Comparison of ENCODE assay signal across 22 mouse cellular contexts in the genomic region with DNA sequence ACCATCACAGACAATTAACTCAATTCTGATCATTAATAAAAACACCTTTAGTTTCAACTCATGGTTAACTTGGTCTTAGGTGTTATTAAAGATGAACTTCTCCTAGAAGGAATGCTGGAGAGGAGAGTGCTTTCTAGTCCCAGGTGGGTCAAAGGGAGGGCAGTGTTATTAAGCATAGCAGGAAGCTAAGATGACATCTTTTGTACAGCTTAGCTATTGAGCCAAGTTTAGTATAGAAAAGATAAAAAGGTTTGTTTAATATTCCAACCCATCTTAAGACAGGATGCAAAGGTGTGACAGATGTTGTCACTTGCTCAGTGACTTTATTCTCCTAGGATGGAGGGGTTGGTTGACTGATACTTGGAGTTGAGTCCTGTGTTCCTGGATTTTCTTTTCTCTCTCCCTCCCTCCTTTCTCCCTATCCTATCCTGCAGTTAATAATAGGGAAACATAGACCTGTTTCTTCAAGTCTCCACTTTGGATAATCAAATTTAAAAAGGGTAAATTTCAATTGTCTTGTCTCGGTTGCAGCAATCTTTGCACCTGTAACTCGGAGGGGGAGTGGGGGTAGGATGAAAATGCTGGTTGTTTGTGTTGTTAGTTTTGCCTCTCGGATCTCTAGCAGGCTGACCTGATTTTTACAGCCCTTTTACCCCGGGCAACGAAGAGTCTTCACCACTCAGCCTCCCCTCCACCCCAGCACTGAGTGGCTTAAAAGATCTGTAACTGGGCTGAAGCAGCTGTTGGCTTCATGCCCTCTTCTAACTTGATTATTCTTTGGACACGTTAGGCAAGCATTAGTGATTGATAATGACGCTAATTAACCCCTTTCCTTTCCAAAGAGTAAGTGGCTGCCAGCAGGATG. TPM values are rescaled to one million over a fixed set of nuclear protein-coding genes. Genes with fewer than 3 reads are reported as not detected.
DNase-seq lines count a peak whose midpoint lies in the region; ATAC-seq and TF ChIP-seq lines count a peak whose summit lies in the region.
"Had no signal": no experiment of that assay in that cellular context is flagged by ENCODE, and none has a peak within 500 bp of the region (broad histone marks: within the 10 kb centered on the region; RNA-seq: fewer than 3 reads in every experiment).

No protein-coding gene starts in this region.

- TF ChIP-seq POLR2A in brain, embryonic 14.5 days (IDR thresholded peaks at IDR 0.05; ENCODE audit: borderline replicate concordance, extremely low read depth, insufficient read depth, insufficient read length, poor library complexity, severe bottlenecking), result no peak

- no peak for TF ChIP-seq CTCF in brain, embryonic 14.5 days (IDR thresholded peaks at IDR 0.05; ENCODE audit: borderline replicate concordance, extremely low read depth, insufficient read depth, insufficient read length)

- no peaks in the 10 kb centered on the region for H3K9me3 ChIP-seq in forebrain, embryonic 11.5 days (ENCODE audit: control insufficient read depth, low read length)
- no peaks in the 10 kb centered on the region for H3K9me3 ChIP-seq in forebrain, embryonic 10.5 days
- H3K9me3 ChIP-seq in hindbrain, embryonic 13.5 days, result no peaks in the 10 kb centered on the region
- H3K9me3 ChIP-seq in hindbrain, embryonic 16.5 days (ENCODE audit: control insufficient read depth, low read length), result no peaks in the 10 kb centered on the region
- H3K9me3 ChIP-seq in neural tube, embryonic 13.5 days, result no peaks in the 10 kb centered on the region
- H3K9me3 ChIP-seq: embryonic facial prominence, embryonic 10.5 days; G1E; heart, embryonic 15.5 days; intestine, embryonic 15.5 days; limb, embryonic 13.5 days; lung, embryonic 15.5 days; midbrain, embryonic 12.5 days had no signal

- 1% methylated on average over 7 of the region's 7 CpGs for WGBS in forebrain, embryonic 11.5 days
- WGBS in forebrain, embryonic 10.5 days, result 1% methylated on average over 7 of the region's 7 CpGs
- WGBS in hindbrain, embryonic 13.5 days, result 2% methylated on average over 7 of the region's 7 CpGs
- 6% methylated on average over 7 of the region's 7 CpGs for WGBS in hindbrain, embryonic 16.5 days
- under 1% methylated on average over 7 of the region's 7 CpGs for WGBS in neural tube, embryonic 13.5 days

- DNase-seq in forebrain, embryonic 11.5 days (ENCODE audit: low spot score), result peak; percentile 48
- no peak for DNase-seq in forebrain, embryonic 10.5 days (ENCODE audit: extremely low spot score, low spot score)
- DNase-seq in brain, embryonic 14.5 days (ENCODE audit: low read depth), result peak; percentile 82
- no peak for DNase-seq in frontal cortex, postnatal 10 days (ENCODE audit: low spot score in 2 of 2)
- DNase-seq: adrenal gland, postnatal 14 days; cerebellum, adult 11 months; heart, postnatal 4 days; lung, postnatal 4 days; right cerebral cortex, postnatal 14 days; spleen, adult 18-20 months; thymus, postnatal 36 days had no signal

- H3K4me2 ChIP-seq in forebrain, embryonic 11.5 days (ENCODE audit: low read depth, low read length, severe bottlenecking), result no peak overlapping the region
- no peak overlapping the region for H3K4me2 ChIP-seq in hindbrain, embryonic 13.5 days
- no peak overlapping the region for H3K4me2 ChIP-seq in hindbrain, embryonic 16.5 days (ENCODE audit: low read length)
- no peak overlapping the region for H3K4me2 ChIP-seq in neural tube, embryonic 13.5 days
- H3K4me2 ChIP-seq: heart, embryonic 15.5 days; intestine, embryonic 15.5 days; limb, embryonic 13.5 days; lung, embryonic 15.5 days; midbrain, embryonic 12.5 days had no signal

- no peak overlapping the region for H3K9ac ChIP-seq in forebrain, embryonic 11.5 days (ENCODE audit: low read length)
- no peak overlapping the region for H3K9ac ChIP-seq in hindbrain, embryonic 13.5 days
- no peak overlapping the region for H3K9ac ChIP-seq in hindbrain, embryonic 16.5 days (ENCODE audit: low read depth, low read length)
- H3K9ac ChIP-seq in neural tube, embryonic 13.5 days, result no peak overlapping the region
- H3K9ac ChIP-seq: heart, embryonic 15.5 days; intestine, embryonic 15.5 days; limb, embryonic 13.5 days; liver, embryonic 14.5 days; lung, embryonic 15.5 days; midbrain, embryonic 12.5 days had no signal

- peaks cover 5% of the 10 kb centered on the region; the same call in 1 of the 2 replicates for H3K4me1 ChIP-seq in forebrain, embryonic 11.5 days (replicated peaks; ENCODE audit: control insufficient read depth, insufficient read depth, low read length)
- H3K4me1 ChIP-seq in forebrain, embryonic 10.5 days, result peaks cover 65% of the 10 kb centered on the region
- peaks cover 37% of the 10 kb centered on the region for H3K4me1 ChIP-seq in hindbrain, embryonic 13.5 days (replicated peaks)
- H3K4me1 ChIP-seq in hindbrain, embryonic 16.5 days (ENCODE audit: control insufficient read depth, insufficient read depth, low read depth, low read length), result no peaks in the 10 kb centered on the region; the same call in 1 of the 2 replicates
- H3K4me1 ChIP-seq in neural tube, embryonic 13.5 days (replicated peaks), result peaks cover 58% of the 10 kb centered on the region
- H3K4me1 ChIP-seq: intestine, embryonic 15.5 days; lung, embryonic 15.5 days had no signal

- ATAC-seq in forebrain, embryonic 11.5 days (replicated peaks; ENCODE audit: low FRiP score), result no peak
- ATAC-seq in hindbrain, embryonic 13.5 days (ENCODE audit: low FRiP score), result 0 out of 2 replicates have a peak, but pooled peaks have one; percentile 9
- ATAC-seq in hindbrain, embryonic 16.5 days, result no peak
- ATAC-seq in neural tube, embryonic 13.5 days (ENCODE audit: low read depth), result 0 out of 2 replicates have a peak, but pooled peaks have one; percentile 41
- ATAC-seq: intestine, embryonic 15.5 days had no signal

- H3K27ac ChIP-seq in forebrain, embryonic 11.5 days (ENCODE audit: low read depth, low read length), result no peak overlapping the region
- H3K27ac ChIP-seq in forebrain, embryonic 10.5 days, result no peak overlapping the region
- H3K27ac ChIP-seq in hindbrain, embryonic 13.5 days, result no peak overlapping the region
- H3K27ac ChIP-seq in hindbrain, embryonic 16.5 days (ENCODE audit: low read depth, low read length), result no peak overlapping the region
- no peak overlapping the region for H3K27ac ChIP-seq in neural tube, embryonic 13.5 days (replicated peaks)
- H3K27ac ChIP-seq: embryonic facial prominence, embryonic 10.5 days; heart, embryonic 15.5 days; intestine, embryonic 15.5 days; limb, embryonic 13.5 days; liver, embryonic 14.5 days; lung, embryonic 15.5 days; midbrain, embryonic 12.5 days had no signal

- H3K4me3 ChIP-seq in forebrain, embryonic 11.5 days (ENCODE audit: low read depth, low read length), result no peak overlapping the region
- no peak overlapping the region for H3K4me3 ChIP-seq in forebrain, embryonic 10.5 days
- no peak overlapping the region for H3K4me3 ChIP-seq in hindbrain, embryonic 13.5 days
- no peak overlapping the region for H3K4me3 ChIP-seq in hindbrain, embryonic 16.5 days (ENCODE audit: low read length)
- no peak overlapping the region for H3K4me3 ChIP-seq in neural tube, embryonic 13.5 days
- H3K4me3 ChIP-seq: embryonic facial prominence, embryonic 10.5 days; heart, embryonic 15.5 days; intestine, embryonic 15.5 days; limb, embryonic 13.5 days; lung, embryonic 15.5 days; midbrain, embryonic 12.5 days had no signal

- H3K36me3 ChIP-seq in forebrain, embryonic 11.5 days (ENCODE audit: control insufficient read depth, insufficient read depth, low read length), result no peaks in the 10 kb centered on the region
- H3K36me3 ChIP-seq in forebrain, embryonic 10.5 days (replicated peaks), result no peaks in the 10 kb centered on the region
- H3K36me3 ChIP-seq in hindbrain, embryonic 13.5 days, result no peaks in the 10 kb centered on the region
- H3K36me3 ChIP-seq in hindbrain, embryonic 16.5 days (ENCODE audit: control insufficient read depth, insufficient read depth, low read length), result no peaks in the 10 kb centered on the region
- no peaks in the 10 kb centered on the region for H3K36me3 ChIP-seq in neural tube, embryonic 13.5 days
- H3K36me3 ChIP-seq: G1E; heart, embryonic 15.5 days; intestine, embryonic 15.5 days; limb, embryonic 13.5 days; lung, embryonic 15.5 days; midbrain, embryonic 12.5 days had no signal

- H3K27me3 ChIP-seq in forebrain, embryonic 11.5 days (ENCODE audit: control insufficient read depth, insufficient read depth, low read length), result peaks cover 83% of the 10 kb centered on the region
- H3K27me3 ChIP-seq in forebrain, embryonic 10.5 days (ENCODE audit: poor library complexity, severe bottlenecking), result peaks cover 100% of the 10 kb centered on the region
- H3K27me3 ChIP-seq in hindbrain, embryonic 13.5 days, result peaks cover 93% of the 10 kb centered on the region
- peaks cover 56% of the 10 kb centered on the region for H3K27me3 ChIP-seq in hindbrain, embryonic 16.5 days (replicated peaks; ENCODE audit: control insufficient read depth, insufficient read depth, low read length)
- H3K27me3 ChIP-seq in neural tube, embryonic 13.5 days, result peaks cover 91% of the 10 kb centered on the region

RNA-seq across cellular contexts. Expression of a gene that starts 26.3 kb away (rescaled TPM):
- 3.3 and 3.6 TPM in 2 replicates for polyA plus RNA-seq in forebrain, embryonic 11.5 days (2014; fragmentation: Nextera tagmentation; extraction: Ambion mirVana)
- 5.1 and 5.3 TPM in 2 replicates for polyA plus RNA-seq in forebrain, embryonic 10.5 days (2016; fragmentation: Nextera tagmentation; extraction: Ambion mirVana)
- polyA plus RNA-seq in hindbrain, embryonic 13.5 days (2015; fragmentation: Nextera tagmentation; extraction: Ambion mirVana), result 14.2 and 22.9 TPM in 2 replicates
- 8.4 and 9.0 TPM in 2 replicates for polyA plus RNA-seq in hindbrain, embryonic 16.5 days (2015; fragmentation: Nextera tagmentation; extraction: Ambion mirVana)
- 5.2 and 19.9 TPM in 2 replicates for polyA plus RNA-seq in brain, embryonic 14.5 days (2012; rRNA removed)
- 11.6 and 13.7 TPM in 2 replicates for polyA plus RNA-seq in neural tube, embryonic 13.5 days (2015; fragmentation: Nextera tagmentation; extraction: Ambion mirVana)

Comparison
In these comparisons a context has a peak if more than half of its experiments do, and no peak if none do; other contexts are left out.
1. ATAC-seq: peak in hindbrain, embryonic 13.5 days (single experiment) and neural tube, embryonic 13.5 days (single experiment); none in forebrain, embryonic 11.5 days (single experiment) and hindbrain, embryonic 16.5 days (single experiment).
2. DNase-seq: peak in forebrain, embryonic 11.5 days (single experiment) and brain, embryonic 14.5 days (single experiment); none in forebrain, embryonic 10.5 days (single experiment) and frontal cortex, postnatal 10 days (0 of 2).